Mouse (Mus musculus): ENCODE measurements around the gene Dpy30.

GRCm38 (mm10) chr17:74264333-74265155 lies 59.2 kb downstream of the Dpy30 start:
- TF ChIP-seq CTCF (conservative IDR thresholded peaks at IDR 0.05; ENCODE audit: insufficient read depth, insufficient read length, low read depth, low read length): no peak
- no peak for TF ChIP-seq POLR2A (IDR thresholded peaks at IDR 0.05; ENCODE audit: low read depth, low read length)
